In the genomic region with DNA sequence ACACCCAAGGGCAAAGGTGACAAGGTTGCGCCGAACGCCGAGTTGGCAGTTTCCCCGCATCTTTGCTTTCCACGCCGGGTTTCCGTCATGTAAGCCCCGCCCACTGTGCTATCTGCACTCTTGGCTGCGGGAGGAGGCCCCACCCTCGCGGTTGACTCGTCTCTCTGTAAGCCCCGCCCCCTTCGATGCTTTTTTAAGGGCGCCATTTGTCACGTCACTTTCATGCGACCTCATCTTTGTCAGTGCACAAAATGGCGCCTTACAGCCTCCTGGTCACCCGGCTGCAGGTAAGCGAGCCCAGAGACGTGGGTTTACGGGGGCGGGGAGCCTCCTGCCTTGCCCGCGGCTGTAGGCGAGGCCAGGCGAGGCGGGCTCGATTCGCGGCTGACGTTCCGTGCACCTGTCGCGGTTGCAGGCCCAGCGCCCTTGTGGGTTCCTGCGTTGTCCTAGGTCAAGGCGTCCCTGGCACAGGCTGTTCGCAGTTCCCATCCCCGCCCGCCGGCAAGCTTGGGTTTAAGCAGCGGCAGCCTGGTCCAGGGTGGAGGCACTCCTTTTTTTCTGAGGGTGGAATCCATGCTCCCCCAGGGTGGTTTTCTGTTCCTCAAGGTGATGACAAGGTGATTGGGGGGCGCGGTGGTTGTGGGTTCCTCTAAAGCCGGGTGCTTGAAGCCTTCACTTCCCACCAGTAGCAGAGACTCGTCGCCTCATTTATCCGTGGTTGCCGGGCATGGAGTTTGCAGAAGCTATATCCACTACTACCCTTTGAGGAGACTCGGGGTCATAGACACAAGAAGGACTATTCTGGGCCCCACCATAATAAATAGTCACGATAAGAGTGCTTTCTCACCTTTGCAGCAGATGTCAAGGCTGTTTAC, we compare ENCODE assay signal across 8 mouse cellular contexts. TPM values are rescaled to one million over a fixed set of nuclear protein-coding genes. Genes with fewer than 3 reads are reported as not detected.
A peak's percentile ranks its signal among the peaks of the same experiment; 100 is the strongest.
DNase-seq lines count a peak whose midpoint lies in the region; ATAC-seq and TF ChIP-seq lines count a peak whose summit lies in the region.

A gene (plus strand): TSS at position 48 of the 875 bp plus-strand sequence.

- TF ChIP-seq POLR2A in heart, adult 2 months (IDR thresholded peaks at IDR 0.05; ENCODE audit: insufficient read depth, low read depth, low read length) = peak; percentile 92
- no peak for TF ChIP-seq POLR2A in limb, embryonic 14.5 days (IDR thresholded peaks at IDR 0.05; ENCODE audit: borderline replicate concordance, extremely low read depth, insufficient read depth, insufficient read length)

- TF ChIP-seq CTCF in heart, adult 2 months (IDR thresholded peaks at IDR 0.05) = no peak
- no peak for TF ChIP-seq CTCF in midbrain, postnatal 0 days (IDR thresholded peaks at IDR 0.05)

- peak within 1 kb of the TSS; percentile 97 for H3K27ac ChIP-seq in embryonic facial prominence, embryonic 14.5 days (replicated peaks; ENCODE audit: low read depth, low read length)
- peak within 1 kb of the TSS; percentile 100 for H3K27ac ChIP-seq in heart, adult 2 months
- peak within 1 kb of the TSS; percentile 97 for H3K27ac ChIP-seq in limb, embryonic 14.5 days (replicated peaks; ENCODE audit: low read depth, low read length)
- H3K27ac ChIP-seq in midbrain, postnatal 0 days (ENCODE audit: low read depth, low read length) = peak within 1 kb of the TSS; percentile 96

- H3K36me3 ChIP-seq in embryonic facial prominence, embryonic 14.5 days (ENCODE audit: control insufficient read depth, insufficient read depth, low read length) = peaks cover 33% of the 10 kb centered on the region
- H3K36me3 ChIP-seq in heart, adult 2 months (ENCODE audit: control insufficient read depth, insufficient read depth, low read length) = peaks cover 15% of the 10 kb centered on the region
- peaks cover 33% of the 10 kb centered on the region for H3K36me3 ChIP-seq in limb, embryonic 14.5 days (ENCODE audit: control insufficient read depth, insufficient read depth, low read length)
- H3K36me3 ChIP-seq in midbrain, postnatal 0 days (ENCODE audit: insufficient read depth, low read length) = peaks cover 29% of the 10 kb centered on the region

- TF ChIP-seq EP300 in heart, adult 2 months (IDR thresholded peaks at IDR 0.05; ENCODE audit: insufficient read depth, low read depth, low read length) = peak; percentile 81

- peak within 1 kb of the TSS; percentile 80 for H3K9ac ChIP-seq in embryonic facial prominence, embryonic 14.5 days (ENCODE audit: low read depth, low read length)
- peak within 1 kb of the TSS; percentile 98 for H3K9ac ChIP-seq in heart, adult 2 months (ENCODE audit: low read depth, low read length)
- H3K9ac ChIP-seq in limb, embryonic 14.5 days (ENCODE audit: low read depth, low read length, severe bottlenecking) = peak within 1 kb of the TSS; percentile 83
- peak within 1 kb of the TSS; percentile 88 for H3K9ac ChIP-seq in midbrain, postnatal 0 days (replicated peaks; ENCODE audit: low read length, poor library complexity, severe bottlenecking)

- WGBS in embryonic facial prominence, embryonic 14.5 days = under 1% methylated on average over 48 of the region's 53 CpGs
- 1% methylated on average over 53 of the region's 53 CpGs for WGBS in heart, adult 2 months
- under 1% methylated on average over 53 of the region's 53 CpGs for WGBS in limb, embryonic 14.5 days
- under 1% methylated on average over 52 of the region's 53 CpGs for WGBS in midbrain, postnatal 0 days

- intact Hi-C loops in heart, adult 2 months (cut with DNase I) = loop anchor here (2.0 to 5.0 kb wide), 2 partner anchors 14 to 40 kb away; a partner anchor contains a TSS

- peak within 1 kb of the TSS; percentile 92 for H3K4me2 ChIP-seq in embryonic facial prominence, embryonic 14.5 days (ENCODE audit: low read depth, low read length)
- peak within 1 kb of the TSS; percentile 81 for H3K4me2 ChIP-seq in limb, embryonic 14.5 days (replicated peaks; ENCODE audit: low read depth, low read length, severe bottlenecking)
- H3K4me2 ChIP-seq in midbrain, postnatal 0 days (ENCODE audit: low read depth, low read length, poor library complexity, severe bottlenecking) = peak within 1 kb of the TSS; percentile 82

- H3K4me3 ChIP-seq in embryonic facial prominence, embryonic 14.5 days (ENCODE audit: low read depth, low read length) = peak within 1 kb of the TSS; percentile 98
- peak within 1 kb of the TSS; percentile 98 for H3K4me3 ChIP-seq in heart, adult 2 months
- H3K4me3 ChIP-seq in limb, embryonic 14.5 days (replicated peaks; ENCODE audit: low read length) = peak within 1 kb of the TSS; percentile 99
- H3K4me3 ChIP-seq in midbrain, postnatal 0 days (ENCODE audit: low read depth, low read length) = peak within 1 kb of the TSS; percentile 95

- no peaks in the 10 kb centered on the region for H3K27me3 ChIP-seq in embryonic facial prominence, embryonic 14.5 days (replicated peaks; ENCODE audit: control insufficient read depth, insufficient read depth, low read length)
- H3K27me3 ChIP-seq in heart, adult 2 months (ENCODE audit: control insufficient read depth, insufficient read depth, low read length) = no peaks in the 10 kb centered on the region
- no peaks in the 10 kb centered on the region for H3K27me3 ChIP-seq in limb, embryonic 14.5 days (ENCODE audit: control insufficient read depth, insufficient read depth, low read length)
- H3K27me3 ChIP-seq in midbrain, postnatal 0 days (ENCODE audit: insufficient read depth, low read length) = no peaks in the 10 kb centered on the region

- peak; percentile 99 for DNase-seq in 3T3-L1 (ENCODE audit: low read depth, low spot score)
- DNase-seq in adrenal gland, postnatal 4 days (ENCODE audit: low spot score in 2 of 2) = peak; percentile 96 to 99
- peak; percentile 99 for DNase-seq in embryonic facial prominence, embryonic 14.5 days (ENCODE audit: low spot score)
- peak; percentile 99 for DNase-seq in heart, adult 2 months
- peak; percentile 100 for DNase-seq in kidney, adult 9 months
- DNase-seq in limb, embryonic 14.5 days (ENCODE audit: low spot score) = peak; percentile 99
- DNase-seq in midbrain, postnatal 0 days (ENCODE audit: low spot score) = peak; percentile 99
- peak; percentile 98 to 99 for DNase-seq in spleen, postnatal 14 days (ENCODE audit: low spot score in 2 of 2)

- H3K9me3 ChIP-seq in embryonic facial prominence, embryonic 14.5 days (ENCODE audit: control insufficient read depth, low read length) = no peaks in the 10 kb centered on the region
- H3K9me3 ChIP-seq in limb, embryonic 14.5 days (ENCODE audit: control insufficient read depth, low read length) = no peaks in the 10 kb centered on the region
- H3K9me3 ChIP-seq in midbrain, postnatal 0 days (ENCODE audit: low read length) = no peaks in the 10 kb centered on the region

- peaks cover 8% of the 10 kb centered on the region for H3K4me1 ChIP-seq in embryonic facial prominence, embryonic 14.5 days (ENCODE audit: control insufficient read depth, insufficient read depth, low read length)
- H3K4me1 ChIP-seq in heart, adult 2 months (ENCODE audit: control insufficient read depth, insufficient read depth, low read length) = peaks cover 5% of the 10 kb centered on the region; the same call in 1 of the 2 replicates
- H3K4me1 ChIP-seq in limb, embryonic 14.5 days (ENCODE audit: control insufficient read depth, insufficient read depth, low read length) = peaks cover 5% of the 10 kb centered on the region
- no peaks in the 10 kb centered on the region for H3K4me1 ChIP-seq in midbrain, postnatal 0 days (ENCODE audit: insufficient read depth, low read length)

- peaks cover 8% of the 10 kb centered on the region for H3K79me2 ChIP-seq in heart, adult 2 months (replicated peaks; ENCODE audit: control insufficient read depth, insufficient read depth, low read length)

- peak; percentile 82 for ATAC-seq in embryonic facial prominence, embryonic 14.5 days (ENCODE audit: low read depth)
- peak; percentile 93 for ATAC-seq in limb, embryonic 14.5 days (ENCODE audit: low FRiP score, low read depth)
- ATAC-seq in midbrain, postnatal 0 days (ENCODE audit: low FRiP score) = peak; percentile 85

RNA-seq across cellular contexts. Expression of the gene that starts here (rescaled TPM):
- 100 to 1,000 TPM; 498 to 540 TPM for total RNA-seq in adrenal gland, postnatal 4 days (2021)
- polyA plus RNA-seq in embryonic facial prominence, embryonic 14.5 days (2014; fragmentation: Nextera tagmentation; extraction: Ambion mirVana) = 160 and 165 TPM in 2 replicates
- 1,000 to 10,000 TPM; 1,810 to 2,215 TPM for total RNA-seq in heart, adult 2 months (2021)
- polyA plus RNA-seq in heart, adult 2 months (2012; rRNA removed) = 2,076 and 2,628 TPM in 2 replicates
- polyA plus RNA-seq in limb, embryonic 14.5 days (2012; rRNA removed) = 158 and 183 TPM in 2 replicates
- 127 and 134 TPM in 2 replicates for polyA plus RNA-seq in limb, embryonic 14.5 days (2014; fragmentation: Nextera tagmentation; extraction: Ambion mirVana)
- 380 and 412 TPM in 2 replicates for total RNA-seq in midbrain, postnatal 0 days (2014; rRNA removed)
- 257 and 279 TPM in 2 replicates for polyA plus RNA-seq in midbrain, postnatal 0 days (2015; fragmentation: Nextera tagmentation; extraction: Ambion mirVana)

Comparison
In these comparisons a context has a peak if more than half of its experiments do, and no peak if none do; other contexts are left out.
1. Peak in every context shown above with its lines: DNase-seq, ATAC-seq, H3K4me3 ChIP-seq and H3K27ac ChIP-seq.